Mouse (Mus musculus) neural tube, embryonic 12.5 days (tissue): Measurements from ENCODE around the gene Ick. TPM values are rescaled to one million over a fixed set of nuclear protein-coding genes. Genes with fewer than 3 reads are reported as not detected.
"Not testable (repeated sequence)": the region's sequence is repeated elsewhere in the genome, so short reads cannot be mapped to it uniquely, and the experiment has no call there.

Source experiments
- ATAC-seq: fragments of 200-750 bp; cut with Nextera tagmentation; 2 replicates; pipeline ENCODE4 v1.8.0; 2017; ENCODE audit warnings: low read depth, mild to moderate bottlenecking, moderate TSS enrichment, moderate library complexity; ENCODE audit not compliant: low FRiP score
- H3K27ac ChIP-seq: fragments of 300-500 bp; sonication (generic); 2 replicates; pipeline ENCODE4 v1.5.1; 2016
- H3K27me3 ChIP-seq: fragments of 300-500 bp; sonication (generic); replicated peaks from 2 replicates; pipeline ENCODE4 v1.6.1; 2016; ENCODE audit warnings: mild to moderate bottlenecking
- H3K36me3 ChIP-seq: fragments of 300-500 bp; sonication (generic); 2 replicates; pipeline ENCODE4 v1.6.1; 2016; ENCODE audit warnings: mild to moderate bottlenecking
- H3K4me1 ChIP-seq: fragments of 300-500 bp; sonication (generic); 2 replicates; pipeline ENCODE4 v1.6.1; 2016
- H3K4me2 ChIP-seq: fragments of 300-500 bp; sonication (generic); replicated peaks from 2 replicates; pipeline ENCODE4 v1.6.1; 2016; ENCODE audit warnings: mild to moderate bottlenecking
- H3K4me3 ChIP-seq: fragments of 300-500 bp; sonication (generic); 2 replicates; pipeline ENCODE4 v1.5.1; 2016
- H3K9ac ChIP-seq: fragments of 300-500 bp; sonication (generic); 2 replicates; pipeline ENCODE4 v1.6.1; 2016; ENCODE audit warnings: mild to moderate bottlenecking
- H3K9me3 ChIP-seq: fragments of 300-500 bp; sonication (generic); 2 replicates; pipeline ENCODE4 v1.6.1; 2016; ENCODE audit warnings: mild to moderate bottlenecking
- WGBS: fragments of 180-500 bp; shearing (Covaris S2); methylation state at CpG from one replicate; pipeline ENCODE4 v1.1.7; 2016; 5-methylcytosine and 5-hydroxymethylcytosine counted together
- polyA plus RNA-seq: library from polyadenylated mRNA; unstranded; fragments of >200 nt; fragmentation: Nextera tagmentation; extraction: Ambion mirVana; gene quantifications from 2 replicates; pipeline ENCODE4 v1.2.1, GENCODE M21; 2016

Gene Ick
- polyA plus RNA-seq, 1 experiment from 2014 or later: 39.7 TPM

- Histone ChIP-seq H3K9ac (no peak overlapping the region), H3K4me3 (no peak overlapping the region), H3K27ac (no peak overlapping the region), H3K9me3 (no peaks in the 10 kb centered on the region), H3K27me3 (no peaks in the 10 kb centered on the region), H3K4me1 (peaks cover 6% of the 10 kb centered on the region; the same call in 1 of the 2 replicates), H3K4me2 (no peak overlapping the region), H3K36me3 (peaks cover 7% of the 10 kb centered on the region; the same call in 1 of the 2 replicates)
- 94% methylated on average over 7 of the region's 7 CpGs for WGBS
- no peak for ATAC-seq
Measured at GRCm38 (mm10) chr9:78122939-78123712, 14.1 kb downstream of the Ick start.

DNA sequence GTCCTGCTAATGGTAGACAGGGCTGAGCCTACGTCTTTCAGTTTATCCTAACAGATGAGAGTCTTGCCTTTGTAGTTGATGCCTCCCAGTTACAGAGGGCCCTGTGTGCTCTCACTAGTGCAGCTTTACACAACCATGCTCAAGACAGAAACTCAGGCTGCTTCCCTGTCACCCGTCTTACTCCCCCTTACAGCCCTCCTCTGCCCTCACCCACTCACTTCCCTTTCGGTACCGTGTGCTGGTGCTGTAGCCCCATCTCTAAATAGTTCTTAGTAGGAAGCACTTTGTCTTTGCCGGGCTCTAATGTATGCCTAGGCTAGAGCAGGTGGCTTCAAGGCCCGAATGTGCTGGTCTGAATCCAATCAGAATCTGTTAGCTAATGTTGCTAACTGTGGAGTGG, 15.3 kb downstream of the Ick start:
- Histone ChIP-seq H3K9ac (no peak overlapping the region), H3K4me1 (peaks cover 6% of the 10 kb centered on the region; the same call in 1 of the 2 replicates), H3K27me3 (no peaks in the 10 kb centered on the region), H3K4me2 (no peak overlapping the region), H3K36me3 (peaks cover 7% of the 10 kb centered on the region; the same call in 1 of the 2 replicates), H3K4me3 (no peak overlapping the region), H3K9me3 (no peaks in the 10 kb centered on the region), H3K27ac (no peak overlapping the region)
- ATAC-seq: no peak
- WGBS: 88% methylated on average over 6 of the region's 6 CpGs

- Histone ChIP-seq H3K9ac (no peak overlapping the region), H3K4me2 (no peak overlapping the region)
- ATAC-seq: peak; percentile 21; the same call in 1 of the 2 replicates
Measured at GRCm38 (mm10) chr9:78126007-78126406, 17.0 kb downstream of the Ick start.

DNA sequence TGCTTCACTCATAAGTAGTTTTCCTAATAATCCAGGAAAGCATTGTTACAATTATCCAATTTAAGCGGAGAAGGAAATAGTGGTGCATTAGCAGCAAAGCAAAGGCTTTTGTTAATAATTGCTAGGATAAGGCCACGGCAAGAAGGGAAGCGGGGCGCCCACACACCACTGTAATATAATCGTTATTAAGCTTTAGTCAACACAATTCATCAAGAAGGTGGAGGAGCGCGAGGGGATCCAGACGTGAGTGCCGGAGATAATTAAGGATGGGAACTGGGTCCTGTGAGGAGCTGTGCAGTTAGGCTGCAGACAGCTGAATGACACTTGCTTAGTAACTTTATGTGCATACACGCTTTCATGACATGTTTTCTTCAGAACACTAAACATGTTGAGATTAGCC, 17.7 kb downstream of the Ick start:
- Histone ChIP-seq H3K9ac (no peak overlapping the region), H3K4me2 (no peak overlapping the region), H3K4me3 (no peak overlapping the region), H3K36me3 (peaks cover 12% of the 10 kb centered on the region), H3K4me1 (peaks cover 6% of the 10 kb centered on the region; the same call in 1 of the 2 replicates), H3K9me3 (no peaks in the 10 kb centered on the region), H3K27ac (no peak overlapping the region), H3K27me3 (no peaks in the 10 kb centered on the region)
- 78% methylated on average over 10 of the region's 10 CpGs for WGBS
- 0 out of 2 replicates have a peak, but pooled peaks have one; percentile 37 for ATAC-seq

More at GRCm38 (mm10) chr9:78126007-78126406, 17.0 kb downstream of the Ick start:
- Histone ChIP-seq H3K27me3 (no peaks in the 10 kb centered on the region), H3K27ac (no peak overlapping the region), H3K9me3 (no peaks in the 10 kb centered on the region), H3K4me3 (no peak overlapping the region), H3K4me1 (peaks cover 6% of the 10 kb centered on the region; the same call in 1 of the 2 replicates), H3K36me3 (peaks cover 7% of the 10 kb centered on the region; the same call in 1 of the 2 replicates)
- 75% methylated on average over 6 of the region's 6 CpGs for WGBS

DNA sequence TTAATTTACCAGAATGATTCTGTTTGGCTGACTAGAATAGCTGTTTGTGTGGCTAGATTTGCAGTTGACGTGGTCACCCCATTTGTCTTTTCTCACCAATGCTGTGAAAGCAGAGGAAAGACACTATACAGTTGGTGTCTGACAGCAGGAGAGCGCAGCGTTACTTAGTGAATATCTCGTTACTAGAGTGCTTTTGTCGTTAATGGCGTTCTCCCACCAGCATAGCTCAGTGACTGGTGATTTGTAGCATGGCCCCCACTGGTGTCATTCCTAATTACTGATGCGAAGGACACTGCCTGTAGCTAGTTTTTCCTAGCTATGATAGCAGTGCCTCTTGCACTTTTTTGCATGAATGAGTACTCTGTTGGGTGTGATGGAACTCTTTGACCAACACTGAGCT, 26.7 kb downstream of the Ick start:
- Histone ChIP-seq H3K4me3 (no peak overlapping the region), H3K27ac (no peak overlapping the region), H3K4me2 (no peak overlapping the region), H3K36me3 (peaks cover 69% of the 10 kb centered on the region), H3K9me3 (no peaks in the 10 kb centered on the region), H3K27me3 (no peaks in the 10 kb centered on the region), H3K4me1 (0 out of 2 replicates have a peak, but pooled peaks cover 8% of the 10 kb centered on the region), H3K9ac (no peak overlapping the region)
- 41% methylated on average over 7 of the region's 7 CpGs for WGBS
- ATAC-seq: 0 out of 2 replicates have a peak, but pooled peaks have one; percentile 53

DNA sequence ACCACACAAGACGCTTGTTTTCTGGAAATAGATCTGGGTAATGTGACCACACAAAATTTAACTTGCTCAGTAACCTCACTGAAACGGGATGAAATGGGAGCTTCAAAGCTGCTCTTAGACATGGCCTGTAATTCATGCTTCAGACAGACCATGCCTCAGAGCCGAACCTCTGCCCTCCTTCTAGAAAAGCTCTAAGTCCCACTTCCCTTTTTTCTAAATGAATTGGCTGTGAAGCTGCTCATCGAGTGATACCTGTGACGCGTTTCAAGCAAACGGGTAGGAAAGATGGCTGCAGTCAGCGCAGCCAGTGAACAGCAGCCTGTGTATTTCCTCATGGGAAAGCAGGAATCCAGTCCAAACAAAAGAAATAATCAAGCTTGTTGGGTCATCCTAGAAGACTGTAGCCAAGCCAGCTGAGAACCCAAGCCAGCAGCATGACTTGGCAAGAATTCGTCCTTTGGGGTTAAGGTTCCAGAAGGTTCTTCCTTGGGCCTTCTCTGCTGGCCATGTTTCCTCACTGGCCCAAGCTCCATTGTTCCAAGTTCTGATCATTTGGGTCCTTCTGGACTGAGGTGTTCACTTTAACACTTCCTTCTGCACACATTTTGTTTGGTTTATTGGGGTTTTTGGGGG, 29.2 kb downstream of the Ick start:
- no peak for ATAC-seq
- Histone ChIP-seq H3K27me3 (no peaks in the 10 kb centered on the region), H3K9me3 (peaks cover 8% of the 10 kb centered on the region), H3K36me3 (peaks cover 70% of the 10 kb centered on the region), H3K27ac (no peak overlapping the region), H3K4me2 (no peak overlapping the region), H3K4me3 (no peak overlapping the region), H3K4me1 (0 out of 2 replicates have a peak, but pooled peaks cover 8% of the 10 kb centered on the region), H3K9ac (no peak overlapping the region)
- 91% methylated on average over 9 of the region's 9 CpGs for WGBS

DNA sequence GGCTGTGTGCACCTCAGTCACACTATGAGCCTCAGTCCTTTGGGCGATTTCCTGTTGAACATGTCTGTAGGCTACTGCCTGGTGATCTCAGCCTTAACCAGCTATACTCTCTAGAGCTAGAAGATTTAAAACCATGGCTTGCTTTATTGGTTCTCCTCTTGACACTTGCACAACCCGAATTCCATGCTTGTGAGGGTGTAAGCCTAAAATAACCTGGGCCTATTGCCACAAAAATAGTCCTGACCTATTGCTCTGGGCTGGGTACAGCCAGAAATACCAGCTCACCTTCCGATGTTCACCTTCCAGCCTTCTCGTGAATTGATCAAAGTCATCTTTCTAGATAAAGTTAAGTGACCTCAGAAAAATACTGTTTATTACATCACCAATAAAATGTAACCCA, 30.5 kb downstream of the Ick start:
- ATAC-seq: no peak
- H3K27ac ChIP-seq: no peak overlapping the region
- H3K9ac ChIP-seq: no peak overlapping the region
- H3K27me3 ChIP-seq: no peaks in the 10 kb centered on the region
- H3K4me3 ChIP-seq: no peak overlapping the region
- H3K36me3 ChIP-seq: peaks cover 71% of the 10 kb centered on the region
- H3K4me2 ChIP-seq: no peak overlapping the region
- WGBS: 96% methylated on average over 4 of the region's 4 CpGs
- H3K4me1 ChIP-seq: 0 out of 2 replicates have a peak, but pooled peaks cover 8% of the 10 kb centered on the region
- H3K9me3 ChIP-seq: peaks cover 8% of the 10 kb centered on the region

- Histone ChIP-seq H3K4me2 (no peak overlapping the region), H3K9ac (no peak overlapping the region), H3K4me3 (no peak overlapping the region), H3K9me3 (peaks cover 8% of the 10 kb centered on the region), H3K27me3 (no peaks in the 10 kb centered on the region), H3K36me3 (peaks cover 48% of the 10 kb centered on the region), H3K27ac (no peak overlapping the region), H3K4me1 (no peaks in the 10 kb centered on the region)
- 74% methylated on average over 4 of the region's 4 CpGs for WGBS
- ATAC-seq: no peak
Measured at GRCm38 (mm10) chr9:78146099-78146498, 37.1 kb downstream of the Ick start.

DNA sequence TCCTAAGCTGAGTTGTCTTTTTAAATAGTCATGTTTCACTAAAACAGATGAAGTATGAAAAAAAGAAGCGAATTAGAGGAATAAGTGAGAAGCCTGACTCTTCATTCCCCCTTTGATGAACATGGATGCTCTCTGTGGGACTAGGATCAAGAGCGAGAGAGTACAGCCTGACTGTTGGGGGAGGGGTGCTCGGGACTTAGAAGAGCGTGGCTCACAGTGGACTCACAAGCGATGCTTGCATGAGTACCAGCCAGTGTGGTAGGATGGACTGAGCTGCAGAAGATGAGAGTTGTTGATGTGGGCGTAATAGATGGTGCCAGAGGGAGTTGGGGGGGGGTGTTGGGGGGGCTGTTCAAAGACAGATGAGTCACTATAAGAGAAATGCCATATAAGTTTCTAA, 37.6 kb downstream of the Ick start:
- H3K9ac ChIP-seq: no peak overlapping the region
- 77% methylated on average over 6 of the region's 6 CpGs for WGBS
- no peak overlapping the region for H3K27ac ChIP-seq
- H3K4me1 ChIP-seq: no peaks in the 10 kb centered on the region
- no peak overlapping the region for H3K4me3 ChIP-seq
- no peaks in the 10 kb centered on the region for H3K27me3 ChIP-seq
- H3K4me2 ChIP-seq: no peak overlapping the region
- peaks cover 7% of the 10 kb centered on the region for H3K9me3 ChIP-seq
- peaks cover 48% of the 10 kb centered on the region for H3K36me3 ChIP-seq
- ATAC-seq: no peak

- no peak overlapping the region for H3K4me2 ChIP-seq
- H3K27me3 ChIP-seq: no peaks in the 10 kb centered on the region
- no peak for ATAC-seq
- no peaks in the 10 kb centered on the region for H3K4me1 ChIP-seq
- peaks cover 44% of the 10 kb centered on the region for H3K36me3 ChIP-seq
- no peak overlapping the region for H3K27ac ChIP-seq
- H3K4me3 ChIP-seq: no peak overlapping the region
- H3K9ac ChIP-seq: no peak overlapping the region
- no peaks in the 10 kb centered on the region for H3K9me3 ChIP-seq
- WGBS: 93% methylated on average over 6 of the region's 6 CpGs
Measured at GRCm38 (mm10) chr9:78148149-78148548, 39.2 kb downstream of the Ick start.

GRCm38 (mm10) chr9:78149770-78150169, 40.8 kb downstream of the Ick start:
- 89% methylated on average over 2 of the region's 2 CpGs for WGBS

GRCm38 (mm10) chr9:78154211-78154977, 45.4 kb downstream of the Ick start:
- peaks cover 66% of the 10 kb centered on the region for H3K36me3 ChIP-seq
- ATAC-seq: no peak
- WGBS: 88% methylated on average over 11 of the region's 11 CpGs

More at GRCm38 (mm10) chr9:78149770-78150169, 40.8 kb downstream of the Ick start:
- not testable (repeated sequence) for H3K9ac ChIP-seq, H3K4me3 ChIP-seq, H3K4me1 ChIP-seq, ATAC-seq, H3K27me3 ChIP-seq, H3K27ac ChIP-seq, H3K4me2 ChIP-seq, H3K9me3 ChIP-seq
- peaks cover 40% of the 10 kb centered on the region for H3K36me3 ChIP-seq

More at GRCm38 (mm10) chr9:78154211-78154977, 45.4 kb downstream of the Ick start:
- Histone ChIP-seq H3K9me3 (no peaks in the 10 kb centered on the region), H3K4me1 (no peaks in the 10 kb centered on the region), H3K27ac (no peak overlapping the region), H3K4me2 (no peak overlapping the region), H3K4me3 (no peak overlapping the region), H3K9ac (no peak overlapping the region), H3K27me3 (no peaks in the 10 kb centered on the region)
